Mouse (Mus musculus) spleen, adult 18-20 months (tissue): Measurements from ENCODE around the gene Aifm3.
"Not testable (repeated sequence)": the region's sequence is repeated elsewhere in the genome, so short reads cannot be mapped to it uniquely, and the experiment has no call there.

ENCODE experiments used
- DNase-seq, 2 experiments: peaks; one replicate each; pipeline ENCODE4 v3.0.0; 2022; ENCODE audit warnings: mixed read lengths in 2 of 2

Aifm3 gene

GRCm38 (mm10) chr16:17502681-17503080, 13.3 kb downstream of the Aifm3 start:
- DNase-seq = no peak

- DNase-seq = no peak
These were observed 17.7 kb downstream of the Aifm3 start for GRCm38 (mm10) chr16:17507018-17507552.

GRCm38 (mm10) chr16:17508031-17508430, 18.6 kb downstream of the Aifm3 start:
- not testable (repeated sequence) for DNase-seq

- peak; percentile 70 to 85 for DNase-seq
These were observed 19.3 kb downstream of the Aifm3 start, which contains the start of gene Lztr1 for GRCm38 (mm10) chr16:17508546-17509239. Gene Lztr1 (plus strand): TSS chr16:17508688.

GRCm38 (mm10) chr16:17509240-17509597, 19.8 kb downstream of the Aifm3 start:
- DNase-seq = no peak

GRCm38 (mm10) chr16:17510143-17510542, 20.7 kb downstream of the Aifm3 start:
- DNase-seq = no peak

GRCm38 (mm10) chr16:17510686-17511085, 21.3 kb downstream of the Aifm3 start:
- no peak for DNase-seq

GRCm38 (mm10) chr16:17511431-17511830, 22.0 kb downstream of the Aifm3 start:
- no peak for DNase-seq

- DNase-seq = no peak
These were observed 29.5 kb downstream of the Aifm3 start for GRCm38 (mm10) chr16:17518910-17519309.

GRCm38 (mm10) chr16:17524156-17524555, 34.7 kb downstream of the Aifm3 start:
- DNase-seq = no peak

- no peak for DNase-seq
These were observed 36.1 kb downstream of the Aifm3 start for GRCm38 (mm10) chr16:17525524-17525923.

GRCm38 (mm10) chr16:17526223-17526622, 36.8 kb downstream of the Aifm3 start:
- DNase-seq = no peak

- DNase-seq = no peak
These were observed 38.2 kb downstream of the Aifm3 start for GRCm38 (mm10) chr16:17527606-17528005.

- DNase-seq = no peak
These were observed 38.9 kb downstream of the Aifm3 start for GRCm38 (mm10) chr16:17528276-17528675.

GRCm38 (mm10) chr16:17529981-17530586, 40.7 kb downstream of the Aifm3 start:
- DNase-seq = no peak

- DNase-seq = peak; percentile 92
These were observed 41.4 kb downstream of the Aifm3 start, which contains the start of gene Thap7 for GRCm38 (mm10) chr16:17530640-17531288. Gene Thap7 (minus strand): TSS chr16:17531136.

- peak in 1 of 2 experiments; percentile 33 for DNase-seq
These were observed 42.9 kb downstream of the Aifm3 start for GRCm38 (mm10) chr16:17532271-17532670.

- no peak for DNase-seq
These were observed 43.4 kb downstream of the Aifm3 start for GRCm38 (mm10) chr16:17532676-17533329.

GRCm38 (mm10) chr16:17536584-17536983, 47.2 kb downstream of the Aifm3 start:
- DNase-seq = no peak

GRCm38 (mm10) chr16:17542632-17543031, 53.2 kb downstream of the Aifm3 start:
- DNase-seq = no peak

- no peak for DNase-seq
These were observed 63.4 kb downstream of the Aifm3 start for GRCm38 (mm10) chr16:17552837-17553236.

- DNase-seq = peak; percentile 31 to 37
These were observed 64.7 kb downstream of the Aifm3 start for GRCm38 (mm10) chr16:17553910-17554685.
